Mouse (Mus musculus) bone marrow, adult 2 months (tissue): ENCODE measurements around the gene Rdh16f2.

Source experiments
- CTCF ChIP-seq: fragments of 200-500 bp; IDR thresholded peaks from 2 replicates; pipeline ENCODE4 v1.5.1; 2011; ENCODE audit warnings: low read length, control low read depth; ENCODE audit not compliant: control insufficient read depth, insufficient read depth
- POLR2A ChIP-seq: fragments of 200-500 bp; IDR thresholded peaks from 2 replicates; pipeline ENCODE4 v1.6.1; 2011; ENCODE audit warnings: low read depth, mild to moderate bottlenecking, control low read depth, low read length, borderline replicate concordance; ENCODE audit not compliant: control insufficient read depth

- TF ChIP-seq POLR2A (no peak), CTCF (no peak)
Observed at GRCm38 (mm10) chr10:127848089-127848488, 18.2 kb upstream of the Rdh16f2 start.
